Mouse (Mus musculus) liver, adult (tissue): ENCODE results near the gene Blcap.

Source experiments
- GATA4 ChIP-seq: IDR thresholded peaks from 2 replicates; pipeline ENCODE4 v1.6.1; 2014; ENCODE audit warnings: mild to moderate bottlenecking, low read length; ENCODE audit not compliant: insufficient replicate concordance

Gene Blcap

GRCm38 (mm10) chr2:157563031-157563430, 8.0 kb downstream of the Blcap start:
- TF ChIP-seq GATA4: no peak

GRCm38 (mm10) chr2:157561165-157561836, 9.8 kb downstream of the Blcap start:
- TF ChIP-seq GATA4: no peak

- TF ChIP-seq GATA4: no peak
Observed at GRCm38 (mm10) chr2:157560302-157560701, 10.8 kb downstream of the Blcap start.

GRCm38 (mm10) chr2:157559858-157560257, 11.2 kb downstream of the Blcap start, which contains the start of gene Nnat:
Gene Nnat, plus strand, starts transcription at chr2:157560078.
- TF ChIP-seq GATA4: no peak

GRCm38 (mm10) chr2:157559440-157559839, 11.6 kb downstream of the Blcap start:
- TF ChIP-seq GATA4: no peak

GRCm38 (mm10) chr2:157558520-157558919, 12.6 kb downstream of the Blcap start:
- no peak for TF ChIP-seq GATA4

- TF ChIP-seq GATA4: no peak
Observed at GRCm38 (mm10) chr2:157558051-157558450, 13.0 kb downstream of the Blcap start.

- no peak for TF ChIP-seq GATA4
Observed at GRCm38 (mm10) chr2:157556074-157556698, 14.9 kb downstream of the Blcap start.

- no peak for TF ChIP-seq GATA4
Observed at GRCm38 (mm10) chr2:157552158-157552886, 18.8 kb downstream of the Blcap start.

- TF ChIP-seq GATA4: no peak
Observed at GRCm38 (mm10) chr2:157550292-157550691, 20.8 kb downstream of the Blcap start.

GRCm38 (mm10) chr2:157546686-157547085, 24.4 kb downstream of the Blcap start:
- TF ChIP-seq GATA4: no peak

- TF ChIP-seq GATA4: no peak
Observed at GRCm38 (mm10) chr2:157544333-157544888, 26.7 kb downstream of the Blcap start.

GRCm38 (mm10) chr2:157542415-157542814, 28.7 kb downstream of the Blcap start:
- no peak for TF ChIP-seq GATA4

GRCm38 (mm10) chr2:157541631-157542030, 29.4 kb downstream of the Blcap start:
- TF ChIP-seq GATA4: no peak

- TF ChIP-seq GATA4: no peak
Observed at GRCm38 (mm10) chr2:157540953-157541569, 30.0 kb downstream of the Blcap start.
